Comparison of ENCODE assay signal across 19 mouse cellular contexts in genomic region chr2:57776154-57776553, GRCm38 (mm10).
"Had no signal": no experiment of that assay in that cellular context is flagged by ENCODE, and none has a peak within 500 bp of the region (broad histone marks: within the 10 kb centered on the region; RNA-seq: fewer than 3 reads in every experiment).

No protein-coding gene starts in this region.

- H3K9me3 ChIP-seq: limb, embryonic 10.5 days; limb, embryonic 13.5 days; liver, embryonic 13.5 days; midbrain, embryonic 12.5 days had no signal

- H3K27ac ChIP-seq: kidney, postnatal 0 days; layer of hippocampus, adult 2 months; limb, embryonic 10.5 days; limb, embryonic 13.5 days; liver, embryonic 13.5 days; midbrain, embryonic 12.5 days; stomach, postnatal 0 days had no signal

- H3K4me1 ChIP-seq: limb, embryonic 10.5 days; limb, embryonic 13.5 days; liver, embryonic 13.5 days; midbrain, embryonic 12.5 days had no signal

- H3K4me3 ChIP-seq: layer of hippocampus, adult 2 months; limb, embryonic 10.5 days; limb, embryonic 13.5 days; liver, embryonic 13.5 days; midbrain, embryonic 12.5 days had no signal

- H3K36me3 ChIP-seq: limb, embryonic 10.5 days; limb, embryonic 13.5 days; liver, embryonic 13.5 days; midbrain, embryonic 12.5 days had no signal

- H3K4me2 ChIP-seq: limb, embryonic 13.5 days; liver, embryonic 13.5 days; midbrain, embryonic 12.5 days had no signal

- ATAC-seq: intestine, postnatal 0 days had no signal

- H3K9ac ChIP-seq: limb, embryonic 13.5 days; liver, embryonic 13.5 days; midbrain, embryonic 12.5 days had no signal

- DNase-seq: kidney, adult 2 months; kidney, postnatal 25 days; layer of hippocampus, adult 9-11 months; liver, embryonic 13.5 days; lung, adult 2 months; lung, postnatal 14 days; lung, postnatal 4 days; right cerebral cortex, adult 18-20 months; right cerebral cortex, postnatal 14 days; right cerebral cortex, postnatal 4 days; thymus, adult 2 months; thymus, postnatal 25 days had no signal

- H3K27me3 ChIP-seq: limb, embryonic 13.5 days; liver, embryonic 13.5 days; midbrain, embryonic 12.5 days had no signal
